In the genomic region with DNA sequence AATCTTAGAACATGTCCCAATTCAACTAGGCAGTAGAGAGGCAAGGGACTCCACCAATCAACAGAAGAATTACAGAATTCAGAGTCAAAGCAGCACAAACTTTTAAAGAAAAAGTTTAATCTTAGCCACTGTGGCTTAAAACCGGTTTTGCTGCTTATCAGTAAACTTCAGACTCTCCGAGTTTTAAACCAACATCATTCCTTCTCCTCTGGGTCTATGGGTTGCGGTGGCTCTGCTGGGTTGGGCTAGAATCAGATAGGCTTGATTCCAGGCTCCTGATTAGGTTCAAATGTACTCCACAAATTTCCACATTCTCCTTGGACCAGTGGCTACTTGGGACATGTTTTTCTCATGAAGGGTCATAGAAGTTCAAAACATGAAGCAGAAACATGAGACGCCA, we compare ENCODE assay signal across 16 mouse cellular contexts.
"Had no signal": no experiment of that assay in that cellular context is flagged by ENCODE, and none has a peak within 500 bp of the region (broad histone marks: within the 10 kb centered on the region; RNA-seq: fewer than 3 reads in every experiment).

No protein-coding gene starts in this region.

- H3K4me3 ChIP-seq: layer of hippocampus, adult 2 months; limb, embryonic 13.5 days; midbrain, embryonic 10.5 days; myocyte; neural tube, embryonic 15.5 days had no signal

- H3K27me3 ChIP-seq: neural tube, embryonic 15.5 days had no signal

- H3K27ac ChIP-seq: layer of hippocampus, adult 2 months; limb, embryonic 13.5 days; liver, embryonic 14.5 days; midbrain, embryonic 10.5 days; neural tube, embryonic 15.5 days; stomach, postnatal 0 days had no signal

- H3K9ac ChIP-seq: limb, embryonic 13.5 days; liver, embryonic 14.5 days; neural tube, embryonic 15.5 days had no signal

- H3K4me2 ChIP-seq: limb, embryonic 13.5 days; neural tube, embryonic 15.5 days had no signal

- H3K4me1 ChIP-seq: limb, embryonic 13.5 days; midbrain, embryonic 10.5 days; neural tube, embryonic 15.5 days had no signal

- H3K9me3 ChIP-seq: limb, embryonic 13.5 days; midbrain, embryonic 10.5 days; neural tube, embryonic 15.5 days had no signal

- DNase-seq: kidney, adult 11 months; kidney, adult 9 months; kidney, postnatal 10 days; kidney, postnatal 4 days; left cerebral cortex, postnatal 4 days; lung, adult 18-20 months; midbrain, embryonic 14.5 days; thymus, adult 2 months; thymus, postnatal 25 days had no signal

- H3K36me3 ChIP-seq: limb, embryonic 13.5 days; midbrain, embryonic 10.5 days; neural tube, embryonic 15.5 days had no signal
